Mouse (Mus musculus): ENCODE measurements around the gene Zfp42. TPM values are rescaled to one million over a fixed set of nuclear protein-coding genes. Genes with fewer than 3 reads are reported as not detected.

The Zfp42 gene
- polyA plus RNA-seq (2012; rRNA removed) = not detected in 2 replicates

GRCm38 (mm10) chr8:43306896-43307295, at the start of gene Zfp42:
Gene Zfp42, minus strand, starts transcription at chr8:43306980.

Other genes starting within 250 kb of the Zfp42 start
- gene Triml1, start 165.5 kb downstream of the Zfp42 start, polyA plus RNA-seq (2012; rRNA removed) = not detected in 2 replicates
- not detected in 2 replicates for gene Triml2, start 126.4 kb downstream of the Zfp42 start, polyA plus RNA-seq (2012; rRNA removed)
- gene Adam26b, start 221.1 kb upstream of the Zfp42 start, polyA plus RNA-seq (2012; rRNA removed) = not detected in 2 replicates